Mouse (Mus musculus) megakaryocyte, embryonic 14.5 days (primary cell): Measurements from ENCODE around the gene Sptssa.

ENCODE experiments used
- FLI1 ChIP-seq: IDR thresholded peaks from 2 replicates; pipeline ENCODE4 v1.6.1; 2012; ENCODE audit warnings: low read length, inconsistent platforms, mixed read lengths
- GATA1 ChIP-seq: IDR thresholded peaks from 3 replicates; pipeline ENCODE4 v1.6.1; 2012; ENCODE audit warnings: mixed read lengths, low read length, inconsistent platforms, borderline replicate concordance

- TF ChIP-seq FLI1 (no peak), GATA1 (no peak)
Measured at GRCm38 (mm10) chr12:54644947-54645346, 11.4 kb downstream of the Sptssa start.
